Mouse (Mus musculus): Measurements from ENCODE around the gene Psma4. TPM values are rescaled to one million over a fixed set of nuclear protein-coding genes. Genes with fewer than 3 reads are reported as not detected.
"Not testable (repeated sequence)": the region's sequence is repeated elsewhere in the genome, so short reads cannot be mapped to it uniquely, and the experiment has no call there.

The Psma4 gene
- polyA plus RNA-seq, 1 experiment from 2014 or later: 257 TPM

- Histone ChIP-seq H3K4me3 (ENCODE audit: low read depth, low read length) (no peak overlapping the region), H3K27me3 (replicated peaks; ENCODE audit: control insufficient read depth, insufficient read depth, low read length) (no peaks in the 10 kb centered on the region), H3K9me3 (ENCODE audit: control insufficient read depth) (no peaks in the 10 kb centered on the region), H3K36me3 (ENCODE audit: control insufficient read depth, insufficient read depth) (no peaks in the 10 kb centered on the region), H3K4me1 (replicated peaks; ENCODE audit: control insufficient read depth, insufficient read depth, low read length) (no peaks in the 10 kb centered on the region), H3K4me2 (replicated peaks; ENCODE audit: low read depth) (no peak overlapping the region), H3K27ac (ENCODE audit: low read depth, low read length) (no peak overlapping the region), H3K9ac (ENCODE audit: low read depth, low read length) (no peak overlapping the region)
- ATAC-seq: no peak
- 76% methylated on average over 16 of the region's 16 CpGs for WGBS
- TF ChIP-seq CTCF (IDR thresholded peaks at IDR 0.05; ENCODE audit: low read depth): no peak
These were observed 4.3 kb upstream of the Psma4 start for GRCm38 (mm10) chr9:54946256-54946655.

GRCm38 (mm10) chr9:54949465-54949864 lies 1.1 kb upstream of the Psma4 start:
- H3K4me1 ChIP-seq (replicated peaks; ENCODE audit: control insufficient read depth, insufficient read depth, low read length): 0 out of 2 replicates have a peak, but pooled peaks cover 7% of the 10 kb centered on the region
- H3K27ac ChIP-seq (ENCODE audit: low read depth, low read length): no peak overlapping the region
- H3K4me3 ChIP-seq (ENCODE audit: low read depth, low read length): no peak overlapping the region
- no peak overlapping the region for H3K9ac ChIP-seq (ENCODE audit: low read depth, low read length)
- TF ChIP-seq CTCF (IDR thresholded peaks at IDR 0.05; ENCODE audit: low read depth): no peak
- ATAC-seq: no peak
- H3K9me3 ChIP-seq (ENCODE audit: control insufficient read depth): no peaks in the 10 kb centered on the region
- H3K4me2 ChIP-seq (replicated peaks; ENCODE audit: low read depth): no peak overlapping the region
- no peaks in the 10 kb centered on the region for H3K27me3 ChIP-seq (replicated peaks; ENCODE audit: control insufficient read depth, insufficient read depth, low read length)
- H3K36me3 ChIP-seq (ENCODE audit: control insufficient read depth, insufficient read depth): peaks cover 11% of the 10 kb centered on the region; the same call in 1 of the 2 replicates

- WGBS: 38% methylated on average over 8 of the region's 8 CpGs
- ATAC-seq; H3K4me1 ChIP-seq (replicated peaks; ENCODE audit: control insufficient read depth, insufficient read depth, low read length); H3K27me3 ChIP-seq (replicated peaks; ENCODE audit: control insufficient read depth, insufficient read depth, low read length); H3K9me3 ChIP-seq (ENCODE audit: control insufficient read depth): not testable (repeated sequence)
- Histone ChIP-seq H3K4me2 (replicated peaks; ENCODE audit: low read depth) (peak overlapping the region; percentile 76), H3K27ac (ENCODE audit: low read depth, low read length) (peak overlapping the region; percentile 85; the same call in 1 of the 2 replicates), H3K9ac (ENCODE audit: low read depth, low read length) (peak overlapping the region; percentile 88; the same call in 1 of the 2 replicates), H3K36me3 (ENCODE audit: control insufficient read depth, insufficient read depth) (peaks cover 12% of the 10 kb centered on the region; the same call in 1 of the 2 replicates), H3K4me3 (ENCODE audit: low read depth, low read length) (peak overlapping the region; percentile 94)
These were observed 428 bp upstream of the Psma4 start for GRCm38 (mm10) chr9:54950162-54950561.

GRCm38 (mm10) chr9:54961059-54961458 lies 10.5 kb downstream of the Psma4 start:
- H3K4me2 ChIP-seq (replicated peaks; ENCODE audit: low read depth): no peak overlapping the region
- 93% methylated on average over 4 of the region's 4 CpGs for WGBS
- TF ChIP-seq CTCF (IDR thresholded peaks at IDR 0.05; ENCODE audit: low read depth): no peak

GRCm38 (mm10) chr9:54963669-54964068 lies 13.1 kb downstream of the Psma4 start:
- Histone ChIP-seq H3K9me3 (ENCODE audit: control insufficient read depth) (0 out of 2 replicates have a peak, but pooled peaks cover 4% of the 10 kb centered on the region), H3K36me3 (ENCODE audit: control insufficient read depth, insufficient read depth) (peaks cover 5% of the 10 kb centered on the region), H3K27ac (ENCODE audit: low read depth, low read length) (no peak overlapping the region), H3K4me1 (replicated peaks; ENCODE audit: control insufficient read depth, insufficient read depth, low read length) (0 out of 2 replicates have a peak, but pooled peaks cover 3% of the 10 kb centered on the region), H3K27me3 (replicated peaks; ENCODE audit: control insufficient read depth, insufficient read depth, low read length) (no peaks in the 10 kb centered on the region), H3K4me3 (ENCODE audit: low read depth, low read length) (no peak overlapping the region), H3K9ac (ENCODE audit: low read depth, low read length) (no peak overlapping the region), H3K4me2 (replicated peaks; ENCODE audit: low read depth) (no peak overlapping the region)
- no peak for TF ChIP-seq CTCF (IDR thresholded peaks at IDR 0.05; ENCODE audit: low read depth)
- no peak for ATAC-seq

More at GRCm38 (mm10) chr9:54961059-54961458, 10.5 kb downstream of the Psma4 start:
- Histone ChIP-seq H3K36me3 (ENCODE audit: control insufficient read depth, insufficient read depth) (peaks cover 30% of the 10 kb centered on the region), H3K4me1 (replicated peaks; ENCODE audit: control insufficient read depth, insufficient read depth, low read length) (0 out of 2 replicates have a peak, but pooled peaks cover 3% of the 10 kb centered on the region), H3K9me3 (ENCODE audit: control insufficient read depth) (no peaks in the 10 kb centered on the region), H3K27ac (ENCODE audit: low read depth, low read length) (no peak overlapping the region), H3K9ac (ENCODE audit: low read depth, low read length) (no peak overlapping the region), H3K27me3 (replicated peaks; ENCODE audit: control insufficient read depth, insufficient read depth, low read length) (no peaks in the 10 kb centered on the region), H3K4me3 (ENCODE audit: low read depth, low read length) (no peak overlapping the region)
- no peak for ATAC-seq

- H3K4me2 ChIP-seq (replicated peaks; ENCODE audit: low read depth): no peak overlapping the region
- H3K4me3 ChIP-seq (ENCODE audit: low read depth, low read length): no peak overlapping the region
- H3K36me3 ChIP-seq (ENCODE audit: control insufficient read depth, insufficient read depth): no peaks in the 10 kb centered on the region
- 0 out of 2 replicates have a peak, but pooled peaks cover 4% of the 10 kb centered on the region for H3K9me3 ChIP-seq (ENCODE audit: control insufficient read depth)
- H3K27me3 ChIP-seq (replicated peaks; ENCODE audit: control insufficient read depth, insufficient read depth, low read length): no peaks in the 10 kb centered on the region
- H3K27ac ChIP-seq (ENCODE audit: low read depth, low read length): no peak overlapping the region
- no peak for TF ChIP-seq CTCF (IDR thresholded peaks at IDR 0.05; ENCODE audit: low read depth)
- H3K9ac ChIP-seq (ENCODE audit: low read depth, low read length): no peak overlapping the region
- no peaks in the 10 kb centered on the region for H3K4me1 ChIP-seq (replicated peaks; ENCODE audit: control insufficient read depth, insufficient read depth, low read length)
- 43% methylated on average over 8 of the region's 8 CpGs for whole genome bisulfite sequencing
- no peak for ATAC-seq
These were observed 19.5 kb downstream of the Psma4 start for GRCm38 (mm10) chr9:54969972-54970637.

Data from intestine, postnatal 0 days (tissue).